Mouse (Mus musculus) testis, adult 2 months (tissue): ENCODE results near the gene AC131692.1.

Source experiments
- CTCF ChIP-seq: fragments of 200-500 bp; IDR thresholded peaks from 2 replicates; pipeline ENCODE4 v1.5.1; 2012; ENCODE audit warnings: low read depth, mild to moderate bottlenecking, inconsistent platforms, low read length, moderate library complexity; ENCODE audit not compliant: control insufficient read depth, insufficient read depth, insufficient replicate concordance
- POLR2A ChIP-seq: fragments of 200-500 bp; IDR thresholded peaks from 2 replicates; pipeline ENCODE4 v1.6.1; 2012; ENCODE audit warnings: low read depth, mild to moderate bottlenecking, inconsistent platforms, low read length, moderate library complexity; ENCODE audit not compliant: control insufficient read depth

GRCm38 (mm10) chr19:6071261-6071660 lies 23.0 kb upstream of the AC131692.1 start:
- TF ChIP-seq CTCF: no peak
- TF ChIP-seq POLR2A: no peak
